Mouse (Mus musculus) ovary, postnatal 10 days (tissue): ENCODE results near the gene D5Ertd579e.

Experiments
- DNase-seq: peaks from one replicate; pipeline ENCODE4 v3.0.0; 2022; ENCODE audit warnings: low spot score

D5Ertd579e gene

DNA sequence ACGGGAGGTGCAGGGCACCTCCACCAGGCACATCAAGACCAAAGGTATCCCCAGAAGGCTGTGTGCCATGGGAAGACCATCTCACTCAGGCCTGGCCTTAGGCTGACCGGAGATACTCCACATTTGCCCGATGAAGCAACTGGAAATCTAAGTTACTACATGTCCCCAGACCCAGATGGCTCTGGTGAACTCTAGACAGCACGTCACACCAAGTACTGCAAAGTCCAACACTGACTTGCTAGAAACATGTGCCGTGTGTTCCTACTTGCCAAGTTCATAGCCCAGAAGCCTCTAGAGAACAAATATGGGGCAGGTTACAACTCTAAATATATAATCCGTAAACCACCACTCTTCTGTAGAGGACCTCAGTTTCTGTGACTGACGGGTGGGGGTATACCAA lies 125.7 kb downstream of the D5Ertd579e start:
- no peak for DNase-seq

DNA sequence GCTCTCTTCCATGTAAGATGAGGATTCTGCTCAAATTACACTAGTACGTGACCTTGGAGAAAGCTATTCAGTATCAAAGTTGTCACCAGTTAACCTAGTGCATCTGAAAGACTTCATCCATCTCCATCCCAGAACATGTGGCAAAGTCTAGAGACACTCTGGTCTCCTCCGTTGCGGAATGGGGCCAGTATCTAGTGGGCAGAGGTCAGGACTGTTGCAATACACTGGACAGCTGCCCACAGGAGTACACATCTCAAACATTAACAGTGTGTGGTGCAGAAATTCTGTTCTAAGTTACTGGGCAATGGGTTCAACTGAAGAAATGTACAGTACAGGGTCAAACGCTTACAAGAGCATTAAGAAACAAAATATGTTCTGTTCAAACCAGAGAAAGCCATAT lies 127.7 kb downstream of the D5Ertd579e start:
- no peak for DNase-seq

DNA sequence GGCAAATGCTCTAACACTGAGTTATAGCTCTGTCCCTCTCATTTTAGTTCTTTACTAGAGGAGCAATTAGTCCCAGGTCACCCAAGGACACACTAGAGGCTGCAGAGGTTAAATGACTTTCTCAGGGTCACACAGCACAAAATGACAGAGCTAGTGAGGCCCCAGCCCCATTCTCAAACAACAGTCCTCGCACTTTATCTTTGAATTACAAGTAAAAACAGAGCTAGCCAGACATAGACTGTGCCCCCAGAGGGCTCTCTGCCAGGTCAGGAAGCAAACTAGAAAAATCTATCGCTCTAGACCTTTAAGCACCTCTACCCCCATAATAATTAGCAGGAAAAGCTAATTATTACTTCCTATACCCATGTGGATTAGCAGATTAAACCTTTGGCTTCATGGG lies 128.2 kb downstream of the D5Ertd579e start:
- DNase-seq: no peak

DNA sequence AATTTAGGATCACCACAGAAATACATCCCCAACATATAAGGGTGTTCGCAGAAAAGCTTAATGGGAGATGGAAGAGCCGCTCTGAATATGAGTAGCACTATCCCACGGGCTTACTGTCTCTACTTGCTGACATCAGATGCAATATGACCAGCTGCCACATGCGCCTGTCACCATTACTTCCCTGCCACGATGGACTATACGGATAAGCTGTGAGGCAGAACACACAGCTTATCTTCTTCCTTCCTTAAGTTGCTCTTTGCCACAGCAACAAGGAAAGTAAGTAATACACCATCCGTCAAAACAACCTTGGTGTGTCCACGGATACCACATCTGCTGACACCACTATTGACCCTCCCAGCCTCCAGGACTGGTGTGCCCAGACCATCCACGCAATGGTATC lies 131.3 kb downstream of the D5Ertd579e start:
- DNase-seq: no peak

DNA sequence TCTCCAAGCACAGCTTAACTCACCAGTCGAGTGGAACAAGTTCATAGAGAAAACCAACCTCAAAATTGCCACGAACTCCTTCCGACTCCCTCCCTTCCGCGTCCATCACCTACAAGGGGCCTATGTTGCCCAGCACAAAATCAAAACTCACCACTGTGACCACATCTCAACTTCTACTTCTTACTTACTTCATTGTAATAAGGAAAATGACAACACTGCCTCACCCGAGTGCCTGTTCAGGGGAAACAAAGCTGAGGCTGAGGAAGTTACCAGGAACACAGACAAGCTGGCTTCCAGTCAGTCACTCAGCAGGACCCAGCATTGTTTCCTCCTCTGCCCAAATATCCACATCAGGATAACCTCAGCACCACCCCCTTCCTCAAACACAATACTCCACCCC lies 132.1 kb downstream of the D5Ertd579e start:
- DNase-seq: no peak

DNA sequence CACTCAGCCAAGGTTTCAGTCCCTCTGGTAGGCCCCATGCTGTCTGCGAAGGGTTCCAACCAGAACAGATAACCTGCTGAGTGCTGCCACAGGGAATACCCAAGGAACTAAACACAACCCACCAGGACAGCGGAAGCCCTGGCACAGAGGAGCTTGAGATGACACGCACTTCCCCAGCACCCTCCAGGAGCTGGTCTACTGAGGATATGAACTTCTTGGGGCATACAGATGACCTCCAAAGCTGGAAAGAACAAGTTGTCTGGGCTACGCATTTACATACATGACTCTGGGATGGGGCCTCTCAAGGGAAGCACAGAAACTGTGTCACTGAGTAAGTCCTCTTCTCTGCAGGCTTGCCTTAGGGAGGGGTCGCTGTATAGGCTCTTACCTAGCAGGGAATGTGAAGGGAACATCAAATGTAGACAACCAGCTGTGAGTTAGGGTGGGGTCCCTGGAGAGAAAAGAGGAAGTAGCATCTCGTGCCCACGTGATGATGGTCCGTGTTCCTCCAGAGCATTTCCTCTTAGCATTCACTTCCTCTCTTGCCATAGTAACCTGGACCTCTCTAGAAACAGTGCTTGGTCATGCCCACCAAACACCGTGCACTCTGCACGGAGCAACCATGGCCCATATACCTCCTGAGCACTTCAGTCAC lies 132.9 kb downstream of the D5Ertd579e start:
- no peak for DNase-seq

DNA sequence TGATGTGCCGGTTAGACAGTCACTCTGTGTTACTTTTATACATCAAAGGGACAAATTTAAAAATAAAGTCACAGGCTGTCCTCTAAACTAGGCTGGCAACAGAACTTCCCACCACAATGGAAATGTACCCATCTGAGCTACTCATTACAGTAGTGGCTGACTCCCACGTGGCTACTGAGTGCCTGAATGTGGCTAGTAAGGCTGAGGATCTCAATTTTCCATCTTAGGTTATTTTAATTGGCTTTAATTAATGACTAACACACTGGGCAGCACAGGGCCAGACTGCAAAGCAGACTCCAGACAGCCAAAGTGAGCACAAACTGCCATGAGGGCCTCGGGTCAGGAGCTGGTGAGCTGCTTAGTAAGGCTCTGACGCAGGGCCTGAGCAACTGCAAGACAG lies 134.3 kb downstream of the D5Ertd579e start:
- no peak for DNase-seq

DNA sequence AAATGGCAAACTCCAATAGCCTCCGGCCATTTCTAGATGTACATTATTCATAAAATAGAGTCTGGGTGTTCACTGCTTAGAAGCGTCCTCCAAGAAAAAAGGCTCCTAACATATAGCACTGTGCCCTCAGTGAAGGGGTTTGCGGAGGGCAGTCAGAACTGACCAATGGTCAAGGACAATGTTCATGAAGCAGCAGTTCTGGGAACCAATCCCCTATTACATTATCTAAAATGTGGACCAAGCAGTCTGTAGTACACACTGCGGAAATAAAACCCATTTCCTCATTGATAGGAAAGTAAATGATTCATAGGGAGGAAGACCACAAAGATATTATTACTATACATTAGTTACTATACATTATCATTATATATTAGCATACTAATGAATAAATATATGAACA lies 135.3 kb downstream of the D5Ertd579e start:
- DNase-seq: no peak

DNA sequence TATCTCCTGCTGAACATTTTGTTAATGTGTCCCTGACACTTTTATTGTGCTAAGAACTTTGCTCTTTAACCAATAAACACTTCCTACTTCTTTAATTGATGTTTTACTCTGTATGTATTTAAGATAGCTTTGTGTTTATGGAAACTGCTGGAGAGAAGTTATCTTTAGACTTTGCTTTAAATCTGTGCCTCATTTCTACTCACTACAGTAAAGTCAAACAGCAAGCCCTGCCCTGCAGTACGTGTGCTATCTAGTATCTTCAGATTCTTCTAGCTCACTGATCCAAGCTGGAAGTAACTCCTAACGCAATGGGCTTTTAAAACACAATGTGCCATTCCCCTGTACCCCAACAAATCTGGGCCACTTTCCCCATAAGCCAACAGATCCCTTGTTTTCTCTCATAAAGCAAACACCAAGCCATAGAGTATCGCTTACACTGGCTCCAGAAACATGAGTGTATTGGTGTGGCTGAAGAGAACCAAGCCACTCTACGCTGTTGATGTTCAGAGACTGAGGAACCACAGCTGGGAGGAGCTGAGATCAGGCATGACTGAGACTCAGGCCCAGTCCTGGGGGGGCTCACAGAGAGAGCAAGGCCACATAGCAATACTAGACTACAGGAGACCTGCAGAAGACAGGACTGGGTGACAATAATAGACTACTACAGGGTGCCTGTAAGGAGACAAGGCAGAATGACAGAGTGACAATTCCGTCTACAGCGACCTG lies 136.2 kb downstream of the D5Ertd579e start:
- no peak for DNase-seq

DNA sequence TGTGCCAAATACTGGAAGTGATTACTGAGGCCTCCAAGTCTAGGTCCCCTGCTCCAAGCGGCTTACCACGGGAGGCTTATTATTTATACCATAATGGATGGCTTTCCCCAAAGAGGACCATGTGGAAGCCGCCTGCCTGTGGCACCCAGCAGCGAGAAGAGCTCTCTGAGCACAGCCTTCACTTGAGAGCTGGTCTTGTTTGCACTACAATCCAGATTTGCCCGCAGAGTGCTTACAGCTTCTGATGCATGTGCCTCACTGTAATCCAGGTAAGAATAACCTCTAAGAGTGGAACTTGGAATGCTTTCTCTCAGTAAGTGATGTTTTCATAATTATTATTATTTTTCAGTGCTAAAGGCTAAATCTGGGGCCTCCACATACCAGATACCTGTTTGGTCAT lies 136.7 kb downstream of the D5Ertd579e start:
- DNase-seq: no peak

DNA sequence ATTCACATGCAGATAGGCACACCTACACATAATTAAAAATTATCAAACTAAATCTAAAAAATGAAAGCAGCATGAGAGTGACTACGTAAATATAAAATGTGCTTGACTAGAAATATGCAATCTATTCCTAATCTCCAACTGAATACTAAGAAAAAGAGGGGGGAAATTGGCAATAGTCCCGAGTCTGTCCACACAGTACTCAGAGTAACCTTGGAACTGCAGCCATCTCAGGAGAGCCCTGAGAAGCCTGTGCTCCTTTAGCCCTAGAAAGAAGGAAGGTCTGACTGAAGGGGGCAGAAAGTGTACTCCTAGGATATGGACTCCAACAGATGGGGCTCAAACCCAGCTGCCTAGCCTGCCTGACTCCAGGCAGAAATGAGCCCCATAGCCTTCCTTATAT lies 137.3 kb downstream of the D5Ertd579e start:
- no peak for DNase-seq

DNA sequence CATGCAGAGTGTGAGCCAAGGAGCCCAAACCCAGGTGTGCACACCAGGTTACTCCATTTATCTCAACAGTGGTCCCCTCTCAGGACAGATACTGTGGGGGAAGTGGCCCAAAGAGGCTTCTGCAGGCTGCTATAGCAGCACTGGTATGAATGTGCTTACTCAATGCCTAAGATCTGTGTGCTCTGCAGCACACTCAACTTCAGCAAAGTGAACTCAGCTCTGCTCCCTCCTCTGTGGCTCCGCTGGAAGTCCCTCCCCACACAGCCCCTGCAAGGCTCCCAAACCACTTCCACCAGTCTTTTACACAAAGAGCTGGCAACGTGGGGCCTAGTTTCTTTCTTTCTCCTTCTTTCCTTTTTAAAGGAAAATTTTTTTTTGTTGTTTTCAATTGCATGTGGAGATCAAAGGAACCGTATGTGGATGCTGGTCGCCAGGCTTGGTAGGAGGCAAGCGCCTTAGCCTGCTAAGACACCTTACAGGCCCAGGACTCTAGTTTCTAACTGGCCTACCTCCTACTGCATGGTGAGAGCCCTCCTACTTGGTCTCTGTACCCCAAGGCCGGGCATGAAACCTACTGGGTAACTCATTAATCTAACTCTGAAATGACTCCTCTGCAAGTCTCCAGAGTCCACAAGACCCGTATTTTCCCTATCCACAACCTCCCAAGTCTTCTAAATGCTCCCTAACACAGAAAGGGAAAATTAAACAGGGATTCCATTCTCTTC lies 138.1 kb downstream of the D5Ertd579e start:
- DNase-seq: no peak

DNA sequence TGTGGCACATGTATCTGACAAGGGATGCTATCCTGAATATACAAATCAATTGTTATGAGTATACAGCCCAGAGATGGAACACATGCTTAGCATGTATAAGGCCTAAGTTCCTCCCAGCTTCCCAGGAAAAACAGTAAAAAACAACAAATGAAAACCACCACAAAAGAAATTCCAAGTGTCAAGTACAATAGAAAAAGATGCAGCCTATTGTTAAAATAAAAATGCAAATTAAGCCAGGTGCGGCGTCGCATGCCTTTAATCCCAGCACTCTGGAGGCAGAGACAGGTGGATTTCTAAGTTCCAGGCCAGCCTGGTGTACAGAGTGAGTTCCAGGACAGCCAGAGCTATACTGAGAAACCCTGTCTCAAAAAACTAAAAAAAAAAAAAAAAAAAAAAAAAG lies 138.9 kb downstream of the D5Ertd579e start:
- no peak for DNase-seq

DNA sequence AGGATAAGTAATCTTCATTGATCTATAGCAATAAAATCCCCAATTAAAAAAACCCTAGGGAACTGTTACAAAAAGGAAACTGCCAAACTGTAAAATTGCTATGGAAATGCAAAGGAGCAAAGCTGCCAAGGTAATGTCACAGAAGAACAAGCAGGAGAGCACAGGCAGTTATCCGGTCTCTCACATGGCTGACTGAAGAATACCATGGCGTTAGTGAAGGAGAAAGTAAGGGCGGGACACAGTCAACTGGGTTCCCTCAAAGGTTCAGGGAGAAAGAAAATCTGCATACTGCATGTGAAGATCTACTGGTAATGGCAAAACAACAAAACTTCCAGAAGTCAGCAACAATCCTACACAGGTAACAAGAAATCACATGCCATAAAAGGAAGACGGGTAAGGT lies 139.5 kb downstream of the D5Ertd579e start:
- no peak for DNase-seq

DNA sequence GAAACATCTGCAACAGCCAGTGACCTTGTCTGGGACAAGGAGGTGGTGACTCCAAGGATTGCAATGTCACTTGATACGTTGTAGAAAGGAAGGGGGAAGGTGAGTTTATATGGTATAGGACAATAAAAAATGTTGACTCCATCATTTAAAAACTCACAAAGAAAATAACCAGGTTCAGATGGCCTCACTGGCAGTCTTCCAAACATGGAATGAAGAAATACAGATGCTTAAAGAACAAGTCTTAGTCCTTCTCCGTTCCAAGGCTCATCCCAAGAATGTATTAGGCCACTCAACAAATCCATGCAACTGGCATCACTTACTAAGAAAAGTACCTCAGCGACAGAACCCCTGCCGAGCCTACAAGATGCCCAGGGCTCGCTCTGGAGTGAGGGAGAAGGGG lies 141.3 kb downstream of the D5Ertd579e start:
- no peak for DNase-seq

DNA sequence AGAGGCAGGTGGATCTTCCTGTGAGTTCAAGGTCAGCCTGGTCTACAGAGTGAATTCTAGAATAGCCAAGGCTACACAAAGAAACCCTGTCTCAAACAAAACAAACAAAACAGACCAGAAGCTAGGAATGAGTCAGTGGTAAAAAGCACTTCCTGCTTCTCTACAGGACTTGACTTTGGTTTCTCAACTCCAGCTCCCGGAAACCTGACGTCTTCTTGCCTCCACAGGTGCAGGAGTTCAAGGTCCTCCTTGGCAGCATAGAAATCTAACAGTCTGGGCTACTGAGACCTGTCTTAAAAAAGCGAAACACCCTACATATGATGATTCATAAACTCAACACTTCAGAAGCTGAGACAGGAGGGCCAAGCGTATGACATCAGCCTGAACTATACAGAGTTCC lies 141.9 kb downstream of the D5Ertd579e start:
- DNase-seq: no peak

DNA sequence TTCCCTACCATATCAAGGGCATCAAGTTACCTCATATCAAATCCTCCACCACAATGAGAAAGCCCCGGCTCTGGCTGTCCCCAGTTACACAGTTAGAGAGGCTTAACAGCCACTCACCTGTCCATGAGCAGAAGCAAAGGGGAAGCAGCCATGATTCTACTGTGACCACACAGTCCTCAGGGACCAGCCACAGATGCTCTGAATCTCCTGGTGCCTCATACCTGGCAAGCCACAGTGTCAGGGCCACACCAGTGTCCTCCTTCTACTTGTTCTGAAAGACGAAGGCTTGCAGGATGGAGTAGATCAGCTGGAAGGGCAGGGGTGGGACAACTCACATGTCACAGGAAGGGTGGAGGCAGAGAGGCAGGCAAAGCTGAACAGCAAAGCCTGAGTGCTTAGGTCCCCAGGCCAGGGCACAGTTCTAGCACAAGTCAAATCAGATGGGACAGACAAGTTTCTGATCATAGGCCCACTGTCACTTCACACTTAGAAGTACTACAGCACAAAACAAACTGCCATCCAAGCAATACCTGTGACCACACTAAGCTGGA lies 142.7 kb downstream of the D5Ertd579e start:
- no peak for DNase-seq

DNA sequence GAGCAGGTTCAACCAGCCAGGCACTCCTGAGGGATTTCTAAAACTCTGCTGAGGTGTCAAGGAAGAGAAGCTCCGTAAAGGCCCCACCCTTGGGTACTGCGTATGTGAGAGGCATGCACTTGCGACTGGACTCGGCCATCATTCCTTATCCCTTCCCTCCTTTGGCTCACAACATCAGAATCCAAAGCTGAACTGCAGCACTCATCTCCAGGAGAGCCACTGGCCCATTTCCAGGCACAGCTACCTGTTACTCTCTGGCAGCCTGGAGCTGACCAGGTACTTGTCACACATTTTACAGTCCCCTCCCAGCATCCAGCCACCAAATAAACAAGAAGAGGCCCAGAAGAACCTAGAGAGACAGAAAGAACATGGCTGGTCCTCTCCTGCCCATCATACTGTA lies 143.4 kb downstream of the D5Ertd579e start:
- no peak for DNase-seq
